Mouse (Mus musculus) erythroblast, embryonic 14.5 days (primary cell): ENCODE results near the gene Spred1.

Source experiments
- GATA1 ChIP-seq: IDR thresholded peaks from 2 replicates; pipeline ENCODE4 v1.6.1; 2012; ENCODE audit warnings: low read length, inconsistent platforms, mixed read lengths
- TAL1 ChIP-seq: IDR thresholded peaks from 3 replicates; pipeline ENCODE4 v1.6.1; 2012; ENCODE audit warnings: low read length, inconsistent platforms, mixed read lengths

DNA sequence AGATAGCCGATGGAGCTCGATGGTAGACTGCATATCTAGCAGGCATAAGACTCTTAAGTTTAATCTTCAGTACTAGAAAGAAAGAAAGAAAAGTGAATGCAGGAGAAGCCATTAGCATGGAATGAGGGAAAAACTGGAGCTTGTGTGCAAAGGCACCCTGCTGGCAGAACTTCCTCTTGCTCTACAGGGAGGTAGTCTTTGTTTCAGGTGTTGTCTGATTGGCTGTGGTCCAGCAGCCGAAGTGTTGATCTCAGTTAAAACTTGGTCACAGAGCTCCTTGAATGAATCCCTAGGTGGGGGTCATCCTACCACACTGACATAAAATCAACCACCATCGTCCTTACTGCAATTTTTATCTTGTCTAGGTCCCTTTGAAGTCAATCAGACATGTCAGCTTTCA, 55.8 kb downstream of the Spred1 start:
- TF ChIP-seq TAL1 (no peak), GATA1 (no peak)
